Mouse (Mus musculus) CH12.LX (cell line): ENCODE data around the gene Hrh3. TPM values are rescaled to one million over a fixed set of nuclear protein-coding genes. Genes with fewer than 3 reads are reported as not detected.

Source experiments
- DNase-seq: peaks from one replicate; pipeline ENCODE4 v3.0.0-alpha.2; 2013; ENCODE audit errors: extremely low read depth
- H3K27ac ChIP-seq: 2 replicates; pipeline ENCODE4 v1.5.1; 2012; ENCODE audit warnings: low read depth, mild to moderate bottlenecking, control low read depth, moderate library complexity; ENCODE audit not compliant: insufficient read depth
- H3K27me3 ChIP-seq: replicated peaks from 2 replicates; pipeline ENCODE3; 2012; ENCODE audit warnings: inconsistent platforms
- H3K36me3 ChIP-seq, 2 experiments: replicated peaks in 1 of 2; 2 replicates each; pipeline versions ENCODE3 to v1.6.1; 2012; ENCODE audit warnings: inconsistent platforms in 1 of 2, low read length in 1 of 2, mild to moderate bottlenecking in 1 of 2, mixed read lengths in 1 of 2, moderate library complexity in 1 of 2; ENCODE audit not compliant: control insufficient read depth in 1 of 2, insufficient read depth in 1 of 2
- H3K4me1 ChIP-seq, 2 experiments: 2 replicates each; pipeline ENCODE4 v1.6.1; 2012; ENCODE audit warnings: inconsistent platforms in 1 of 2, moderate library complexity in 1 of 2; ENCODE audit not compliant: insufficient read depth in 2 of 2, control insufficient read depth in 1 of 2
- H3K4me2 ChIP-seq: 2 replicates; pipeline ENCODE4 v1.6.1; 2012; ENCODE audit warnings: low read depth, mild to moderate bottlenecking, control low read depth; ENCODE audit not compliant: poor library complexity, insufficient read depth, severe bottlenecking
- H3K4me3 ChIP-seq, 3 experiments: fragments of 150-350 bp in 1 of 3; sonication (generic) in 1 of 3; replicated peaks in 1 of 3; 2 replicates each; pipeline versions ENCODE3 to v1.5.1; 2011 to 2012; ENCODE audit warnings: low read depth in 2 of 3, low read length in 2 of 3, mild to moderate bottlenecking in 2 of 3, moderate library complexity in 2 of 3, control low read depth in 1 of 3, improper control_type of control experiment in 1 of 3, inconsistent platforms in 1 of 3, mixed read lengths in 1 of 3; ENCODE audit not compliant: poor library complexity in 1 of 3
- H3K79me2 ChIP-seq: replicated peaks from 2 replicates; pipeline ENCODE4 v1.6.1; 2012; ENCODE audit warnings: mild to moderate bottlenecking, moderate library complexity; ENCODE audit not compliant: control insufficient read depth, poor library complexity, insufficient read depth, severe bottlenecking; ENCODE audit errors: extremely low read depth
- H3K9ac ChIP-seq: 2 replicates; pipeline ENCODE4 v1.6.1; 2012; ENCODE audit warnings: low read depth, mild to moderate bottlenecking, control low read depth, moderate library complexity; ENCODE audit not compliant: insufficient read depth
- H3K9me3 ChIP-seq: replicated peaks from 2 replicates; pipeline ENCODE3; 2012; ENCODE audit warnings: low read length, inconsistent platforms, mixed read lengths
- CHD1 ChIP-seq: IDR thresholded peaks from 2 replicates; pipeline ENCODE4 v1.6.1; 2012; ENCODE audit warnings: low read depth, low read length, improper control_type of control experiment, inconsistent platforms
- CTCF ChIP-seq, 2 experiments: IDR thresholded peaks in 1 of 2; conservative IDR thresholded peaks in 1 of 2; 2 replicates each; pipeline ENCODE4 v1.5.1; 2011 to 2012; ENCODE audit warnings: low read depth in 2 of 2, low read length in 2 of 2, improper control_type of control experiment in 1 of 2, inconsistent platforms in 1 of 2, mild to moderate bottlenecking in 1 of 2, moderate library complexity in 1 of 2
- E2F4 ChIP-seq: IDR thresholded peaks from 2 replicates; pipeline ENCODE4 v1.6.1; 2011; ENCODE audit warnings: low read depth, low read length, improper control_type of control experiment; ENCODE audit not compliant: insufficient replicate concordance
- ELF1 ChIP-seq: IDR thresholded peaks from 2 replicates; pipeline ENCODE4 v1.6.1; 2014; ENCODE audit warnings: low read depth, mild to moderate bottlenecking, inconsistent platforms, low read length, improper control_type of control experiment
- EP300 ChIP-seq: IDR thresholded peaks from 2 replicates; pipeline ENCODE4 v1.6.1; 2011; ENCODE audit warnings: low read length, improper control_type of control experiment
- GABPA ChIP-seq: IDR thresholded peaks from 2 replicates; pipeline ENCODE4 v1.6.1; 2012; ENCODE audit warnings: low read depth, low read length, improper control_type of control experiment, inconsistent platforms; ENCODE audit not compliant: insufficient replicate concordance
- HCFC1 ChIP-seq: IDR thresholded peaks from 2 replicates; pipeline ENCODE4 v1.6.1; 2012; ENCODE audit warnings: low read depth, mild to moderate bottlenecking, inconsistent platforms, low read length, improper control_type of control experiment
- IRF4 ChIP-seq: IDR thresholded peaks from 2 replicates; pipeline ENCODE4 v1.6.1; 2014; ENCODE audit warnings: low read depth, mild to moderate bottlenecking, inconsistent platforms, low read length, improper control_type of control experiment
- JUND ChIP-seq: conservative IDR thresholded peaks from 2 replicates; pipeline ENCODE4 v1.6.1; 2011; ENCODE audit warnings: low read depth, low read length, improper control_type of control experiment
- MAX ChIP-seq: IDR thresholded peaks from 2 replicates; pipeline ENCODE4 v1.6.1; 2011; ENCODE audit warnings: low read length, improper control_type of control experiment
- MAZ ChIP-seq: IDR thresholded peaks from 2 replicates; pipeline ENCODE4 v1.6.1; 2012; ENCODE audit warnings: low read depth, mild to moderate bottlenecking, inconsistent platforms, low read length, improper control_type of control experiment, moderate library complexity
- MXI1 ChIP-seq: IDR thresholded peaks from 2 replicates; pipeline ENCODE4 v1.6.1; 2011; ENCODE audit warnings: mild to moderate bottlenecking, low read depth, low read length, improper control_type of control experiment
- NELFE ChIP-seq: IDR thresholded peaks from 2 replicates; pipeline ENCODE4 v1.6.1; 2011; ENCODE audit warnings: low read depth, low read length, improper control_type of control experiment
- NRF1 ChIP-seq: IDR thresholded peaks from 2 replicates; pipeline ENCODE4 v1.6.1; 2014; ENCODE audit warnings: low read depth, mild to moderate bottlenecking, inconsistent platforms, low read length, improper control_type of control experiment, moderate library complexity
- PAX5 ChIP-seq: IDR thresholded peaks from 2 replicates; pipeline ENCODE4 v1.6.1; 2012; ENCODE audit warnings: low read length, inconsistent platforms, mixed read lengths
- POLR2A ChIP-seq: IDR thresholded peaks from 2 replicates; pipeline ENCODE4 v1.6.1; 2011; ENCODE audit warnings: low read depth, mild to moderate bottlenecking, improper control_type of control experiment, low read length
- POLR2AphosphoS2 ChIP-seq: IDR thresholded peaks from 2 replicates; pipeline ENCODE4 v1.6.1; 2011; ENCODE audit warnings: low read depth, low read length, improper control_type of control experiment
- RAD21 ChIP-seq: IDR thresholded peaks from 2 replicates; pipeline ENCODE4 v1.6.1; 2011; ENCODE audit warnings: low read depth, mild to moderate bottlenecking, low read length, improper control_type of control experiment, moderate library complexity
- RCOR1 ChIP-seq: conservative IDR thresholded peaks from 2 replicates; pipeline ENCODE4 v1.6.1; 2012; ENCODE audit warnings: low read depth, mild to moderate bottlenecking, inconsistent platforms, low read length, improper control_type of control experiment
- SIN3A ChIP-seq: IDR thresholded peaks from 2 replicates; pipeline ENCODE4 v1.6.1; 2012; ENCODE audit warnings: low read length, improper control_type of control experiment, inconsistent platforms
- SMC3 ChIP-seq: IDR thresholded peaks from 2 replicates; pipeline ENCODE4 v1.6.1; 2011; ENCODE audit warnings: low read depth, low read length, improper control_type of control experiment
- TCF12 ChIP-seq: IDR thresholded peaks from 2 replicates; pipeline ENCODE4 v1.6.1; 2014; ENCODE audit warnings: low read depth, mild to moderate bottlenecking, inconsistent platforms, low read length, improper control_type of control experiment
- USF1 ChIP-seq: IDR thresholded peaks from 2 replicates; pipeline ENCODE4 v1.6.1; 2014; ENCODE audit warnings: low read depth, mild to moderate bottlenecking, inconsistent platforms, low read length, improper control_type of control experiment
- USF2 ChIP-seq: conservative IDR thresholded peaks from 2 replicates; pipeline ENCODE4 v1.6.1; 2011; ENCODE audit warnings: low read depth, low read length, improper control_type of control experiment
- ZC3H11A ChIP-seq: IDR thresholded peaks from 2 replicates; pipeline ENCODE4 v1.6.1; 2012; ENCODE audit warnings: low read depth, mild to moderate bottlenecking, inconsistent platforms, low read length, improper control_type of control experiment
- ZMIZ1 ChIP-seq: IDR thresholded peaks from 2 replicates; pipeline ENCODE4 v1.6.1; 2012; ENCODE audit warnings: low read depth, mild to moderate bottlenecking, inconsistent platforms, low read length, improper control_type of control experiment
- ZNF384 ChIP-seq: IDR thresholded peaks from 2 replicates; pipeline ENCODE4 v1.6.1; 2012; ENCODE audit warnings: low read depth, low read length, improper control_type of control experiment, inconsistent platforms
- dilution Hi-C: fragments of 300-500 bp; cut with MboI; formaldehyde crosslinking; loops from 2 replicates; pipeline ENCODE4 v1.14.3; 2020; ENCODE audit warnings: low sequenced_read_pairs; ENCODE audit not compliant: extremely low pct_unique_long_range_greater_than_20kb, extremely low pct_ligation_motif_present
- in situ Hi-C: fragments of 300-500 bp; cut with MboI; formaldehyde crosslinking; loops from 3 replicates; pipeline ENCODE4 v1.14.3; 2019; ENCODE audit warnings: low sequenced_read_pairs, low pct_ligation_motif_present, low pct_unique_long_range_greater_than_20kb, mixed read lengths
- polyA plus RNA-seq: library from polyadenylated mRNA; unstranded; fragments of >175 nt; gene quantifications from 2 replicates; pipeline ENCODE4 v1.2.1, GENCODE M21; 2012; ENCODE audit warnings: low read depth; ENCODE audit not compliant: insufficient read length
- total RNA-seq, 2 experiments: library from RNA; depleted of rRNA; stranded (reverse); fragments of 300-350 nt in 1 of 2; fragments of >200 nt in 1 of 2; gene quantifications; 2 replicates each; pipeline ENCODE4 v1.2.3; 2012 to 2014

Gene Hrh3
- total and polyA plus RNA-seq, 3 experiments = not detected

- TF ChIP-seq GABPA (no peak), RAD21 (no peak), TCF12 (peak; percentile 59), PAX5 (no peak), CTCF (conservative IDR thresholded peaks at IDR 0.05 in 1 of 2, IDR thresholded peaks at IDR 0.05 in 1 of 2; ENCODE audit: low read depth in 2 of 2, low read length in 2 of 2) (no peak), ZC3H11A (no peak), HCFC1 (peak; percentile 47), SMC3 (no peak), POLR2AphosphoS2 (no peak), POLR2A (peak; percentile 63; the same call in 1 of the 2 replicates), ELF1 (peak; percentile 86), ZMIZ1 (peak; percentile 70), EP300 (no peak), ZNF384 (no peak), E2F4 (no peak), USF2 (no peak), USF1 (peak; percentile 50), IRF4 (no peak), RCOR1 (no peak), CHD1 (no peak)
These were observed 14.6 kb upstream of the Hrh3 start, which contains the start of gene Osbpl2 (continued) for GRCm38 (mm10) chr2:180118661-180119438.

- dilution Hi-C loops (no loop called here), in situ Hi-C loops (no loop called here)
- Histone ChIP-seq H3K27ac (no peak overlapping the region), H3K36me3 (peaks cover 0 to 3% of the 10 kb centered on the region in 2 experiments), H3K9me3 (no peaks in the 10 kb centered on the region), H3K4me1 (peaks cover 14 to 28% of the 10 kb centered on the region in 2 experiments), H3K79me2 (no peaks in the 10 kb centered on the region; the same call in 1 of the 2 replicates), H3K27me3 (peaks cover 55% of the 10 kb centered on the region), H3K4me3 (no peak overlapping the region), H3K4me2 (no peak overlapping the region), H3K9ac (no peak overlapping the region)
- TF ChIP-seq NELFE (no peak), PAX5 (no peak), MXI1 (no peak), TCF12 (no peak), MAX (no peak), JUND (no peak), ZNF384 (no peak), SIN3A (no peak), NRF1 (no peak), ZC3H11A (no peak), MAZ (no peak)
- DNase-seq = no peak
These were observed 13.4 kb upstream of the Hrh3 start for GRCm38 (mm10) chr2:180117485-180118194.
